Mouse (Mus musculus): ENCODE results near the gene Akap1.
"Not testable (repeated sequence)": the region's sequence is repeated elsewhere in the genome, so short reads cannot be mapped to it uniquely, and the experiment has no call there.

The Akap1 gene

GRCm38 (mm10) chr11:88864458-88865197 is at the start of gene Akap1:
Gene Akap1, minus strand, starts transcription at chr11:88864586.
- peak; percentile 97 for DNase-seq

- no peak for DNase-seq
Measured at GRCm38 (mm10) chr11:88909388-88910036, 45.1 kb upstream of the Akap1 start.

GRCm38 (mm10) chr11:88908557-88909211 is 44.3 kb upstream of the Akap1 start:
- peak; percentile 68 for DNase-seq

DNA sequence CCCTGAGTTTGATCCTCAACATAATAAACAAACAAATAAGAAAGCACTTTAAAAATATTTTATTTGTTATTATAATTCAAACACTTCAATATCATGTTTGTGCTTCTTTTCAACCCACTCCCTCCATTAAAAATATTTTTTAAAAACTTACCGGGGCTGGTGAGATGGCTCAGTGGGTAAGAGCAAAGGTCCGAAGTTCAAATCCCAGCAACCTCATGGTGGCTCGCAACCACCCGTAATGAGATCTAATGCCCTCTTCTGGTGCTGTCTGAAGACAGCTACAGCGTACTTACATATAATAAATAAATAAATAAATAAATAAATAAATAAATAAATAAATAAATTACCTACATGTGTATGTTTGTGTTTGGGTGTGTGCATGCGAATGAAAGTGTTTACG is 43.5 kb upstream of the Akap1 start:
- no peak for DNase-seq

GRCm38 (mm10) chr11:88905621-88906020 is 41.2 kb upstream of the Akap1 start:
- no peak for DNase-seq

DNA sequence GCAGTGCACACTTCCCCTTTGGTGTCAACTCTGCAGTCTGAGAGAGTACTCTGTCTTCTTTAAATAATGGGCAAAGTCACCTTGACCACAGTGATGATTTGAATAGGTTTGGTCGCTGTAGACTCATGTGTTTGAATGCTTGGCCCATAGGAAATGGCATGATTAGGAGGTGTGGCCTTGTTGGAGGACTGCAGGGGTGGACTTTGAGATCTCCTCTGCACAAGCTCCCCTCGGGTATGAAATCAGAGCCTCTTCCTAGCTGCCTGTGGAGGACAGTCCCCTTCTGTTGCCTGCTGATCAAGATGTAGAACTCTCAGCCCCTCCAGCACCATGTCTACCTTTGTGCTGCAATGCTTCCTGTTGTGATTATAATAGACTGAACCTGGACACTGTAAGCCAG is 39.7 kb upstream of the Akap1 start:
- DNase-seq = no peak

GRCm38 (mm10) chr11:88902762-88903161 is 38.4 kb upstream of the Akap1 start:
- no peak for DNase-seq

DNA sequence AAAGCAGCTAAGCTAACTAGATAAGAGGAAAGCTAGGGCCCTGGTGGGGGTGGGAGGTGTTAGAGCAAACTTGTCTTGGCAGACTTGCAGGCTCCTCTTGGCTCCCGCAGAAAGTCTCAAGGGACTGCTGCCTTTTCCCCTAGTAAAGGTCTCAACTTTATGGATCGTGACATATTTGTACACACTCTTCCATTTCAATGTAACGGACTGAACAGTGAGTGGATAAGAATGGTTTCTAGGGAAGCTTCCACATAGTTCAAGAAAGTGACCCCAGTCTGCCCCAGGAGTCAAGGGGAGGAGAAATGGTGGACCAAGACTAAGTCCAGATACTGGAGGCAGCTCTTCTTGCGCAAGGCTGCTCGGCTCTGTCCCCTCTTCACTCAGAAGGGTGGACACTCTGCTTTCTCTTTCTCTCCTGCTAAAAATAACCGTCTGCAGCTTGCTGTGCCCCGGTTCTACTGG is 37.0 kb upstream of the Akap1 start:
- DNase-seq = no peak

DNA sequence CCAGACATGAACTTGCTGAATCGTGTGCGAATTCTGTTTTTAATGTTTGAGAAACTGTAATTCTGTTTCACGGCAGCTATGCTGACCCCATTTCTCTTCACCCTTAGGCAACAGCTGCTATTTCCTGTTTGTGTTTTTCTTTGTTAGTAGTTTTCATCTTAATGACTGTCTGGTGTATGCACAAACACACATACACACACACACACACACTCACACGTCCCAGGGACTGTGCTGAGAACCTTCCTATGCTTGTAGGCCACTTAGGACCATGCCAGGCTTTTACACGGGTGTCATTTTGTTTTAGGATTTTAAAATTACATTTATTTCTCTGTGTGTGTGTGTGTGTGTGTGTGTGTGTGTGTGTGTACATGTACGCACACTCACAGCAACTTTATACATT is 35.2 kb upstream of the Akap1 start:
- DNase-seq = no peak

DNA sequence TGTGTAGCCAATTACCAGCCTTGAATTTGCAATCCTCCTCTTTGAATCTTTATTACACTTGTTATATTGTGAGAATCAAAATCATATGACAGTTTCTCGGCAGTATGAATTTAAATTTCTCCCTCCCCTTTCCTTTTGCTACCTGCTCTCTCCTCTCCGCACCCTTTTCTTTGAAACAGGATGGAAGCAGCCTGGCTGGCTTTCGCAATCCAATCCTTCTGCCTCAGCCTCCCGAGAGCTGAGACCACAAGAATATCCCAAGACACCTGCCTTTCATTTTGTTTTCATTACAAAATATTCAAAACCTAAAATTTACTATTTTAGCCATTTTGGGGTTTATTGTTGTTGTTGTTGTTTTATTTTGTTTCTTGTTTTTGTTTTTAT is 34.0 kb upstream of the Akap1 start:
- DNase-seq = no peak

DNA sequence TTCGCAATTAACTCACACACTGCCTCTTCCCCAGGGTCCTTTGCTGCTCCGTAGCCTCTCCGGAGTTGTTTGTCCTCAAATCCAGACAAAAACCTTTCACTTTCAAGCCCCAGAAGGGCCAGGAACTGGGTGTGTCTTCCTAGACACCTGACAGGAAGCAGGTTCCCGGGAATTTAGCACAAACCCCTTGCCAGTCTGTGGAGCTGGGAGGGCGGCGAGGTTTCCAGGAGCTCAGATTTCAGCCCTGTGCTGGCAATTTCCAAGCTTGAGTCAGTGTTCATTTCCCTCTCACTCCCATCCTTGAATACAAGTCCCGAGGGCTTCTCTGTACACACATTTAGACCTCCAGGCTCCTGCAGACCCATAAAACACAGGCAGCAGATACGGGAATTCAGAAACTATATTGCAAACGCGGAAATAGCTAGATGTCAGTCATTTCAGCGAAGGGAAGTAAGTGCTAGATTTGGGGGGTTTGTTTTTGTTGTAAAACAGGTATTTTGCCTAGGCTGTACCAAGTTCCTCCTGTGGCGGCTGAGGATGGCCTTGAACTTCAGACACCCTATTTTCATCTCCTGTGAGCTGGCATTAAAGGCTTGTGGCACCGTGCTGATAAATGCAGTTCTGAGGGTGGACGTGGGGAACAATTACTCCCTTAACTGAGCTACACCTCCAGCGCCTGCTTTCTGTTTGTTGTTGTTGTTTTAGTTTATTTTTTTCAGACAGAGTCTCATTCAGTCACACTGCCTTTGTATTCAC is 33.4 kb upstream of the Akap1 start:
- DNase-seq = no peak

DNA sequence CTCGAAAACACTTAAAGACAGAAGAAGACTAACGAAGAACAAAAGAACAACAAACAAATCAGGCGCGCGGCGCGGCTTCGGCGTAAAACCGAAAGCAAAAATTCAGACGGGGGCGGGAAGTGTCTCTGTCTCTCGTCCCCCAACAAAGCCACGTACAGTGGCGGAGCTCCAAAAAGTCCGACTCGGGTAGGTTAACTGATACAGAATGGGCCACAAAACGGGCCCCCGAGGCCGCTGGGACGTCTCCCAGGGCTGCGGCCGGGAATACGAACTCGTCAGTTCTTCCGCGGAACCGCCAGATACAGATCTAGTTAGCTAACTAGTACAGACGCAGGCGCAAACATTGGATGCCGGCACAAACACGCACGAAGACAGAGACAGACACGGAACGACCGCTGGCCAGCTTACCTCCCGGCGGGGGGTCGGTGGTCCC is 31.4 kb upstream of the Akap1 start:
- DNase-seq = not testable (repeated sequence)

GRCm38 (mm10) chr11:88895235-88895634 is 30.8 kb upstream of the Akap1 start:
- not testable (repeated sequence) for DNase-seq

- not testable (repeated sequence) for DNase-seq
Measured at GRCm38 (mm10) chr11:88894279-88894678, 29.9 kb upstream of the Akap1 start.

GRCm38 (mm10) chr11:88893501-88893900 is 29.1 kb upstream of the Akap1 start:
- not testable (repeated sequence) for DNase-seq

DNA sequence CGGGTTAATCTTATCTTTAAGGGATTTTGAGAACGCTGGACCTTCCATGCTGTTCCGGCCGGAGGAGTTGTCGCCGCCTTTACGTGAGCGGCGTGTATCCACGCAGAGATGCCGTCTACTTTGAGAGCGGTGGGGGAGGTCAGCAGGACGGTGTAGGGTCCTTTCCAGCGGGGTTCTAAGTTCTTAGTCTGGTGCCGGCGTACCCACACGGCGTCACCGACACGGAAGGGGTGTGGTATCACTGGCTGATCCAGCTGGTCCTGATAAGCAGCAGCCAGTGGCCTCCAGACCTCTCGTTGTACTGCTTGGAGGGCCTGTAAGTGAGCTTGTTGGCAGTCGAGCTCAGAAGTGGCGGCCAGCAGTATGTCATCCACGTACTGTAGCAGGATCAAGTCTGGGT is 28.4 kb upstream of the Akap1 start:
- not testable (repeated sequence) for DNase-seq

DNA sequence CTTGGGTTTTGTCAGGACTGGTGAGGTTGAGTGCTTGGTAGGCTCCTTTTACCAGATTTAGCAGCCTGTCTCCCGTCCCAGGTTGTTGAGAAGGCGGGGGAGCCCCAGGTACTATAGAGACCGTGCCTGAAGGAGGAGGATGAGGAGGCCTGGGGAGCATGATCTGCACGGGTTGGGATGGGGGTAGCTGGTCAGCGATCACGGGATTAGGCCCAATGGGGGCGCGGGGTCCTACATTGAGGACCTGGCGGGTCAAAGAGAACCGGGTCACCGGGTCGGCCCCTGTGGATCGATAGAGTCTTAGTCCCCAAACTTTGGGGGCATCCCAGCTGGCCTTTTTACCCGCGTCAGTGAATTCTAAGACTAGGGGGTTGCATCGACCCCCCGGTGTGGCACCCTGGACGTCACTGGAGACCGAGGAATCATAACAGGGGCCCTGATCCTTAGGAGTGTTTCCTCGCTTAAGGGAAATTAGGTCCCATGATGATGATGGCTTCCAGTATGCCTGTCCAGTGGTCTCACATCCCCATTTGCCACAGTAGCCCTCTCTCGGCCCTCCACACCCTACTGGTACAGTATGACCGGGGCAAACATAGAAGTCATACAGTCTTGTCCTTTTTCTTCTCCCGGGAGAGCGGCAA is 27.7 kb upstream of the Akap1 start:
- peak; percentile 54 for DNase-seq

- DNase-seq = peak; percentile 19
Measured at GRCm38 (mm10) chr11:88891446-88891845, 27.1 kb upstream of the Akap1 start.

- DNase-seq = not testable (repeated sequence)
Measured at GRCm38 (mm10) chr11:88890904-88891303, 26.5 kb upstream of the Akap1 start.

- DNase-seq = no peak
Measured at GRCm38 (mm10) chr11:88888996-88889395, 24.6 kb upstream of the Akap1 start.

GRCm38 (mm10) chr11:88884376-88885065 is 20.1 kb upstream of the Akap1 start:
- DNase-seq = no peak

GRCm38 (mm10) chr11:88878011-88878410 is 13.6 kb upstream of the Akap1 start:
- DNase-seq = no peak

All from right cerebral cortex, postnatal 4 days (tissue).